Mouse (Mus musculus): Measurements from ENCODE around the gene Bdkrb1.

Bdkrb1 gene

GRCm38 (mm10) chr12:105598503-105598902, 4.4 kb upstream of the Bdkrb1 start:
- no peak for DNase-seq (ENCODE audit: low read depth)

DNA sequence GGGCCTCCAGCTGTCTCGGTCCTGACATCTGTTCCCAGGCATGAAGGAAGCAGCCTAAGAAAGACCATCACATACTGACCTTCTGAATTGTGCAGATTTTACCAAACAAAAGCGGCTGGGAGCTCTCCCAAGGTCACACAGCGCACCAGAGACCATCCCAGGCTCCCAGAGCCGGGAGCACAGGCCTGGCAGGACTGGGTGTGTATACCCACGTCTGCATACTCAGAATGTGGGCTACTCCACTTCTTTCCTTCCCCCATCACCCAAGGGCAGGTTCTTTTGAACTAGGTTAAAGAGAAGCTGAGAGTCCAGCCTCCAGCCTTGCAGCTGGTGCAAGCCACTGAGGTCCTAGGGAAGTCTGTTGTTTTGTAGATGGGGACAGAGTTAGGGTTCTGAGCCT, 3.8 kb upstream of the Bdkrb1 start:
- DNase-seq (ENCODE audit: low read depth) = no peak

DNA sequence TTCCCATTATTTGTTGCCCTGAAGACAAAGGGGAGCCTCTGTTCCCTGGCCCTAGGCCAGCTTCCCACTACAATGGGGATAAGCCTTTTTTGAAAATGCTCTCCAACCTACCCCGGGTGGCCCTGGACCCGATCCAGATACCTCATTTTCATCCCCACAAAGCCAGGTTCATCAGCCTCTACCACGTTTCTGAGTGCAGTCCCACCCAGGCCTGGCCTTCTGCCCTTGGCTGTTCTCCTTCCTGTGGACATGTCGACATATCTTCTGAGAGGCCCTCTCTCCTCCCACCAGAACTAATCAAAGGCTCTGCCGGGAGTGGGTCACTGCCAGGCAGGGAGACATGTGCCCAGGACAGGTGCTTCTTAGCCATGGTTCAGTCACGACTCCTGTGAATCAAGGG, 1.3 kb upstream of the Bdkrb1 start:
- no peak for DNase-seq (ENCODE audit: low read depth)

- no peak for DNase-seq (ENCODE audit: low read depth)
These were observed 1.0 kb downstream of the Bdkrb1 start for GRCm38 (mm10) chr12:105603904-105604303.

DNA sequence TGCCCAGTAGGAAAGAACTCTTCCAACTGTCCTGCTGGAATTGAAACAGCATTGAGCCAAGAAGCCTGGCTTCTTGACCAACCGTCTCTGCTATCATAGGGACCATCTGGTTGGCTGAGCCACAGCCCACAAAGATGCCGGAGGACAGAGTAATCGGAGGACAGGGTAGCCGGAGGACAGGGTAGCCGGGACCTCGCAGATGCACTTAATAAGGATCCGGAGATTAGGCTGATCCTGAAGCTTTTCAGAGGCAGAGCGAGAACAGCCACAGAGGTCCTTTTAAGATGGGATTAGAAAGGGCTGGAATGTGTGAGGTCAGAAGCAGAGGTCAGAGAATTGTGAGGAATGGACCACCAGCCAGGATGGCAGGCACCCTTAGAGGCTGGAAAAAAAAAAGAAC, 2.3 kb downstream of the Bdkrb1 start:
- no peak for DNase-seq (ENCODE audit: low read depth)

GRCm38 (mm10) chr12:105606881-105607280, 4.0 kb downstream of the Bdkrb1 start:
- DNase-seq (ENCODE audit: low read depth) = no peak

GRCm38 (mm10) chr12:105611045-105611444, 8.2 kb downstream of the Bdkrb1 start:
- DNase-seq (ENCODE audit: low read depth) = no peak

GRCm38 (mm10) chr12:105611748-105612147, 8.9 kb downstream of the Bdkrb1 start:
- peak; percentile 41 for DNase-seq (ENCODE audit: low read depth)

DNA sequence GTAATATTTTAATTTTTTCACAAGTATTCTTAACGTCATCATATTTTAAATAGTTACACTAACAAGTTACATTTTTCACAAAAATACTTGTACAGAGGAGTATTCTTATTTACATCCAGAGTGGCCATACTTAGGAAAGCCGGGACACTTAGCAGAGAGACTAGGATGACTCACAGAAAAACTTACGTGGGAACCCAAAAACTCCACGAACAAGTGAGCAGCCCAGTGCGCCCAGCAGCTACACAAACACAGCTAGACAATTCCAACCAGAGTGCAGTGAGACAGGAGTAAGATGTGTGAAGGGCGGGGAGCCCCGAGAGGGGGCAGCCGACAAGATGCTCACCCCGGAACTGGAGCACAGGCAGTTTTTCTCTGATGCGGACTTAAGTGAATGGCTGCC, 10.7 kb downstream of the Bdkrb1 start:
- DNase-seq (ENCODE audit: low read depth) = no peak

GRCm38 (mm10) chr12:105622048-105622447, 19.2 kb downstream of the Bdkrb1 start:
- no peak for DNase-seq (ENCODE audit: low read depth)

DNA sequence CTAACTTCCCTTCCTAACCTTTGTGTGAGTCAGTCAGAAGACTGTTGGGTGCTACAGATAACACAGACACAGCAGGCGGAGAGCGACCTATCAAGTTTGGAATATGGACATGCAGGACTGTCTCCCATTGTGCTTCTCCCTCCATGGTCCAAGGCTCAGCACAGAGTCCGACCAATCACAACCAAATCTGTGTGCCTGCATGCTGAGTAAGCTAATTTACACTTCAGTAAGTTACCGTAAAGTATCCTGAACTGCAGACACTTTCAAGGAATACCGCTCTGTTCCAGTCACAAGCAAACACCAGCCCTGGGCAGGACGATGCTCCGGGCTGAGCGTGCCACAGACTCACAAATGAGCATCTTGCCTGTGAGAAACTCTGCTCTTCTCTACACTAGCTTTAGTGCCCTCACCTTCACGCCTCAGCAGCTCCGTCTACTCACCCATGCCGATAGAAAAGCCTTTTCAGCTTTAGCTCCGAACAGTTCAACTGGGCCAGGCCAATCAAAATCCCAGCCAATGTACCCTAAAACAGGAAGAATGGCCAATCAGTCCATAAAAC, 20.2 kb downstream of the Bdkrb1 start:
- no peak for DNase-seq (ENCODE audit: low read depth)

- DNase-seq (ENCODE audit: low read depth) = no peak
These were observed 22.9 kb downstream of the Bdkrb1 start for GRCm38 (mm10) chr12:105625798-105626197.

DNA sequence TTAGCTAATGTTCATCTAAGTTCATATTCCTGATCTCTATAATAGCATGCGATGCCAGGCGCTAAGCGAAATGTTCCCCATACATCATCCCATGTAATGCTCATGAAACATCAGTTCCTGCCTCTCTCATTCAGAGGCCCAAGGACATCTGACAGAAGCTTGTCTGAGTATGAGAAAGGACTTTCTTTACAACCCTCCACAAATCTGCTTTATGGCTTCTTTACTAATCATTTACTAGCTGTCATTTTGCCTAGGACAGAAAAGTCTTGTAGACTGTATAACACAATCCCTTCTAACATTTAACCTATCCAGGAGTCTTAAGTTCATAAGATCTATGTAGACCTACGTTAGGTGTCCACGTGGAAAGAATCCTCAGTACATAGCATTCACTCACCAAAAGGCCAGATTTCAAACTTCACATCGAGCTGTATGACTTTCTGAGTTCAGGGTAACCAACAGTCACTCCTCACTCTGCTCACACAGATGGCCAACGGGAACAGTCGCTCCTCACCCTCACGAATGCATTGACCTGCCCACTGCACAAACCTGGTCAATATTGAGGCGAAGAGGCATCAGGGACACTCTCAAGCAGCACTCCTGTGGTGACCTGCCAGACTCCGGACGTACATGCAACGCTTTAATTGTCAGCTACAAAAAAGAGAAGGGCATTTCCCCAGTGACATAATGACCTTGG, 31.6 kb downstream of the Bdkrb1 start:
- DNase-seq (ENCODE audit: low read depth) = no peak

DNA sequence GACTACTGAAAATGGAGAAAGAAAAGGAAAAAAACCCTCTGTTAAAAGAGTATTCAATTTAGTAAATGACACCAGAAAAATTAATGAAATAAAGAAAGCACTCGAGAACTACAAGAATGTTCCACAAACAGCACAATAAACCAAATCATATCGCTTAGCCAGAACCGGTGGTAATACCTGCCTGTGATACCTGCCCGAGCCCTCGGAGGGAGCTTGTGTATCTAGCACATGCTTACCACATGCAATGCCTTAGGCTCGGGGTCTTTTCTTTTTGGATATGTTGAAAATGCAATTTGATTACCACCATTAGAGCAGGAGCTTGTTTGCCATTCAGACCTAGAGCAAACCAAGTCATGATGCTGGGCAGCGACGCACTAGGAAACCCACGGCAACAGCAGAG, 33.7 kb downstream of the Bdkrb1 start:
- DNase-seq (ENCODE audit: low read depth) = no peak

DNA sequence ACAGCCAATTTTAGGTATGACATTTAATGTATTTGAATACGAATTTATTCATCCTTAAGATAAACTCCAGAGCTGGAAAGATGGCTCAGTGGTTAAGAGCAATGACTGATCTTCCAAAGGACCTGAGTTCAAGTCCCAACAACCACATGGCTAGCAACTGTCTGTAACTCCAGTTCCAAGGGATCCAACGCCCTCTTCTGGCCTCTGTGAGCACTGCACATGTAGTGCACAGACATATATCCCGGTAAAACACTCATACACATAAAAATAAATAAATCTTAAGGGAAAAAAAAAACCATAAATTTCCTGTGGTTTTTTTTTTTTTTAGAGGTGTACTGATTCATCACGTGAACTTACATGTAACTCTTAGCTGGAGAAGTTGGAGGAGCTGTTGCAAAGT, 34.7 kb downstream of the Bdkrb1 start:
- no peak for DNase-seq (ENCODE audit: low read depth)

DNA sequence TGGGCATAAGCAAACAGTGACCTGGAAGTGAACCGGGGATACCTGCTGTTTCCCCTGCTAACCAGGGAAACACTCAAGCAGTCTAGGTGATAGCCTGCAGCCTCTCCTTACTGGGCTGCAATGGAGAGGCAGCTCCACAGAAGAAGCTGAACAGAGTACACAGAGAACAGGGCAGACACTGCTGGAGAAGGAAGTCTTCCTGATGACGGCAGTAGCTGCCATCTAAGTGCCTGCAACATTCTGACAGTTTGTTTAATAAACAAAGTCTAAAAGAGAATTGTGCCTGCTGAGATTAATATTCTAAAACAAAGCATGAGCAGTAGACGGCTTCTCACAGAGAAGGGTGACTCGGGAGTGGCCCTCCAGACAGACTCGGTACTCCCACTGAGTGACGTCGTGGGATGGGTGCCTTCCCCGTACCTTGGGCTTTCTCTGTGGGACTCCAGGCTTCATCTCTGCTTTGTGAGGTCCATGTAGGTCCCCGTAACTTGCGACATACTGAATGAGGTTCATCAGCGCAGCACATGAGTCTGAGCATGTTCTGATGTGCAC, 40.0 kb downstream of the Bdkrb1 start:
- no peak for DNase-seq (ENCODE audit: low read depth)

All from naive thymus-derived CD4-positive, alpha-beta T cell, adult 2 months (primary cell).